Comparison of ENCODE assay signal across 23 mouse cellular contexts in genomic region chr19:4896780-4897520, GRCm38 (mm10). TPM values are rescaled to one million over a fixed set of nuclear protein-coding genes. Genes with fewer than 3 reads are reported as not detected.
DNase-seq lines count a peak whose midpoint lies in the region; ATAC-seq and TF ChIP-seq lines count a peak whose summit lies in the region.
"Had no signal": no experiment of that assay in that cellular context is flagged by ENCODE, and none has a peak within 500 bp of the region (broad histone marks: within the 10 kb centered on the region; RNA-seq: fewer than 3 reads in every experiment).

No protein-coding gene starts in this region.

- H3K4me3 ChIP-seq in heart, embryonic 16.5 days (ENCODE audit: low read length) = no peak overlapping the region
- H3K4me3 ChIP-seq in gastrocnemius, adult 2 months = no peak overlapping the region
- H3K4me3 ChIP-seq: forebrain, embryonic 10.5 days; heart, adult 2 months; hindbrain, embryonic 10.5 days had no signal

- H3K36me3 ChIP-seq in heart, embryonic 16.5 days (ENCODE audit: control insufficient read depth, insufficient read depth) = no peaks in the 10 kb centered on the region

- H3K4me2 ChIP-seq in heart, embryonic 16.5 days (ENCODE audit: low read depth, low read length) = 0 out of 2 replicates have a peak overlapping the region, but pooled peaks have one; percentile 16
- H3K4me2 ChIP-seq: liver, embryonic 11.5 days had no signal

- H3K9ac ChIP-seq in heart, embryonic 16.5 days (ENCODE audit: low read length) = no peak overlapping the region
- H3K9ac ChIP-seq: liver, postnatal 0 days had no signal

- H3K4me1 ChIP-seq in heart, embryonic 16.5 days (ENCODE audit: control insufficient read depth, insufficient read depth, low read length) = no peaks in the 10 kb centered on the region
- H3K4me1 ChIP-seq: forebrain, embryonic 10.5 days had no signal

- no peaks in the 10 kb centered on the region for H3K27me3 ChIP-seq in heart, embryonic 16.5 days (ENCODE audit: control insufficient read depth, insufficient read depth, low read length)
- H3K27me3 ChIP-seq: Patski had no signal

- no peak for TF ChIP-seq CTCF in gastrocnemius, adult 2 months (IDR thresholded peaks at IDR 0.05)

- intact Hi-C loops in heart, postnatal 10 days (cut with DNase I) = no loop called here
- intact Hi-C loops in gastrocnemius, adult 2 months (cut with DNase I) = no loop called here

- DNase-seq in adrenal gland, postnatal 14 days = peak; percentile 26
- no peak for DNase-seq in adrenal gland, adult 18-20 months (ENCODE audit: low spot score in 2 of 2)
- no peak for DNase-seq in heart, postnatal 10 days
- peak; percentile 16 to 39 for DNase-seq in kidney, postnatal 4 days
- no peak for DNase-seq in kidney, adult 11 months
- DNase-seq in ZHBTc4 (ENCODE audit: low read depth, low spot score) = peak; percentile 90
- DNase-seq in gastrocnemius, adult 2 months = no peak
- DNase-seq: adrenal gland, postnatal 25 days; cerebellum, adult 8-10 months; gastrocnemius, postnatal 25 days; heart, adult 2 months; liver, postnatal 0 days; thymus, postnatal 25 days had no signal

- no peaks in the 10 kb centered on the region for H3K9me3 ChIP-seq in heart, embryonic 16.5 days (replicated peaks; ENCODE audit: control insufficient read depth, low read length)
- H3K9me3 ChIP-seq: forebrain, embryonic 10.5 days; G1E; hindbrain, embryonic 10.5 days had no signal

- ATAC-seq in heart, embryonic 16.5 days (replicated peaks; ENCODE audit: extremely low read depth, insufficient read depth, low FRiP score) = no peak
- ATAC-seq: forebrain, embryonic 16.5 days; intestine, postnatal 0 days; liver, postnatal 0 days; lung, postnatal 0 days; Patski had no signal

- no peak overlapping the region for H3K27ac ChIP-seq in heart, embryonic 16.5 days (ENCODE audit: low read length)
- no peak overlapping the region for H3K27ac ChIP-seq in gastrocnemius, adult 2 months
- H3K27ac ChIP-seq: forebrain, embryonic 10.5 days; heart, adult 2 months; hindbrain, embryonic 10.5 days; macrophage had no signal

- 49% methylated on average over 21 of the region's 21 CpGs for WGBS in heart, embryonic 16.5 days

RNA-seq across cellular contexts. Expression of gene Bbs1, which starts 9.5 kb away (rescaled TPM):
- total RNA-seq in adrenal gland, postnatal 14 days (2021) = 10.3 and 11.0 TPM in 2 replicates
- 1 to 10 TPM; 5.1 to 8.9 TPM for total RNA-seq in adrenal gland, adult 18-20 months (2021)
- polyA plus RNA-seq in heart, embryonic 16.5 days (2015; fragmentation: Nextera tagmentation; extraction: Ambion mirVana) = 1.8 and 2.8 TPM in 2 replicates
- total RNA-seq in heart, postnatal 10 days (2021) = 1 to 10 TPM; 5.1 to 5.3 TPM
- 1 to 10 TPM; 1.5 to 2.1 TPM for total RNA-seq in gastrocnemius, adult 2 months (2021)

RNA-seq across cellular contexts. Expression of gene Zdhhc24, which starts 18.5 kb away (rescaled TPM):
- 15.1 and 17.2 TPM in 2 replicates for total RNA-seq in adrenal gland, postnatal 14 days (2021)
- total RNA-seq in adrenal gland, adult 18-20 months (2021) = 10 to 100 TPM; 16.9 to 20.5 TPM
- 9.1 and 10.5 TPM in 2 replicates for polyA plus RNA-seq in heart, embryonic 16.5 days (2015; fragmentation: Nextera tagmentation; extraction: Ambion mirVana)
- total RNA-seq in heart, postnatal 10 days (2021) = 1 to 10 TPM; 4.0 to 5.0 TPM
- 1 to 10 TPM; 2.0 to 2.6 TPM for total RNA-seq in gastrocnemius, adult 2 months (2021)

RNA-seq across cellular contexts. Expression of gene Actn3, which starts 19.2 kb away (rescaled TPM):
- total RNA-seq in adrenal gland, postnatal 14 days (2021) = 0.67 and 1.4 TPM in 2 replicates
- total RNA-seq in adrenal gland, adult 18-20 months (2021) = 1 to 10 TPM in 1 of 2 experiments, under 1 TPM in 1; 0.73 to 1.5 TPM
- polyA plus RNA-seq in heart, embryonic 16.5 days (2015; fragmentation: Nextera tagmentation; extraction: Ambion mirVana) = 5.2 and 10.7 TPM in 2 replicates
- under 1 TPM; 0.37 to 0.53 TPM for total RNA-seq in heart, postnatal 10 days (2021)
- total RNA-seq in gastrocnemius, adult 2 months (2021) = over 10,000 TPM in 1 of 2 experiments, 1,000 to 10,000 TPM in 1; 5,071 to 10,315 TPM
- polyA plus RNA-seq: macrophage had no signal

RNA-seq across cellular contexts. Expression of gene Dpp3, which starts 31.1 kb away (rescaled TPM):
- 69.2 and 87.7 TPM in 2 replicates for total RNA-seq in adrenal gland, postnatal 14 days (2021)
- total RNA-seq in adrenal gland, adult 18-20 months (2021) = 10 to 100 TPM; 51.4 to 86.6 TPM
- polyA plus RNA-seq in heart, embryonic 16.5 days (2015; fragmentation: Nextera tagmentation; extraction: Ambion mirVana) = 73.6 and 77.9 TPM in 2 replicates
- total RNA-seq in heart, postnatal 10 days (2021) = 10 to 100 TPM; 37.4 to 38.2 TPM
- total RNA-seq in gastrocnemius, adult 2 months (2021) = 10 to 100 TPM; 11.2 to 16.6 TPM

RNA-seq across cellular contexts. Expression of gene Ctsf, which starts 42.0 kb away (rescaled TPM):
- total RNA-seq in adrenal gland, postnatal 14 days (2021) = 261 and 277 TPM in 2 replicates
- total RNA-seq in adrenal gland, adult 18-20 months (2021) = 100 to 1,000 TPM; 318 to 345 TPM
- polyA plus RNA-seq in heart, embryonic 16.5 days (2015; fragmentation: Nextera tagmentation; extraction: Ambion mirVana) = 35.0 and 42.0 TPM in 2 replicates
- total RNA-seq in heart, postnatal 10 days (2021) = 10 to 100 TPM; 54.7 to 56.0 TPM
- total RNA-seq in gastrocnemius, adult 2 months (2021) = 10 to 100 TPM; 24.8 to 41.9 TPM

Comparison
In these comparisons a context has a peak if more than half of its experiments do, and no peak if none do; other contexts are left out.
1. DNase-seq: peak in adrenal gland, postnatal 14 days (single experiment), kidney, postnatal 4 days (2 of 2) and ZHBTc4 (single experiment); none in adrenal gland, adult 18-20 months (0 of 2), heart, postnatal 10 days (0 of 2), kidney, adult 11 months (single experiment) and gastrocnemius, adult 2 months (single experiment).
2. RNA of gene Actn3, which starts 19.2 kb away (total RNA-seq): 5,071 to 10,315 TPM in gastrocnemius, adult 2 months; 0.73 to 1.5 TPM in adrenal gland, adult 18-20 months, 0.67 to 1.4 TPM in adrenal gland, postnatal 14 days and 0.37 to 0.53 TPM in heart, postnatal 10 days; every median in the first group is over 1,000 times any median in the second.